Mouse (Mus musculus) ES-E14 (cell line): ENCODE results near the gene Arhgap10.

ENCODE experiments used
- HCFC1 ChIP-seq: IDR thresholded peaks from 2 replicates; pipeline ENCODE4 v1.6.1; 2012; ENCODE audit warnings: low read length, inconsistent platforms, borderline replicate concordance; ENCODE audit not compliant: insufficient read depth
- MAFK ChIP-seq: IDR thresholded peaks from 2 replicates; pipeline ENCODE4 v1.6.1; 2014; ENCODE audit warnings: mild to moderate bottlenecking, low read depth, low read length, inconsistent platforms; ENCODE audit not compliant: insufficient read depth
- ZC3H11A ChIP-seq: IDR thresholded peaks from 2 replicates; pipeline ENCODE4 v1.6.1; 2012; ENCODE audit warnings: low read depth, mild to moderate bottlenecking, inconsistent platforms, low read length, borderline replicate concordance
- ZNF384 ChIP-seq: IDR thresholded peaks from 2 replicates; pipeline ENCODE4 v1.6.1; 2012; ENCODE audit warnings: low read depth, low read length, inconsistent platforms

- TF ChIP-seq ZC3H11A: no peak
- TF ChIP-seq ZNF384: no peak
- TF ChIP-seq MAFK: no peak
- no peak for TF ChIP-seq HCFC1
These were observed 200.0 kb downstream of the Arhgap10 start for GRCm38 (mm10) chr8:77317771-77318170.
